Mouse (Mus musculus): Measurements from ENCODE around the gene Zbtb1.

DNA sequence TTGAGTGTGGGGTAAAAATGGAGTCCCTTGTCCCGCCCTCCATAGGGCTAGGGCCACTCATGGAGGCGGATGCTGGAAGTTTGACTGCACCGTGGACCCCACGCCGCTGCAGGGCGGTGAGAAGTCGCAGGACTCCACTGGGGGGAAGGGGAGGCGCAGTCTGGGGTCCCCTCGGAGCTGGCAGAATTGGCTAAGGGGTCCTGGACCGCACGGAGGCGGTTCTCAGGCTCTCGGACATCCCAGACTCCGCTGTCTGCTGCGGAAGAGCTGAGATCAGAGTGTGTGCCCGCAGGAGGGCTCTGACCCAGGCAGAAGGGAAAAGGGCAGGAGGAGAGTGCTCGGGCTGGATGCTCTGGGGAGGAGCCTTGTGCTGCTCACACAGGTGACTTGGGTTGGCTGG lies 65.0 kb downstream of the Zbtb1 start:
- TF ChIP-seq GATA1 (IDR thresholded peaks at IDR 0.05; ENCODE audit: borderline replicate concordance, low read length) (no peak), FLI1 (IDR thresholded peaks at IDR 0.05; ENCODE audit: low read length) (no peak)

Measured in megakaryocyte, embryonic 14.5 days (primary cell).